In the genomic region with DNA sequence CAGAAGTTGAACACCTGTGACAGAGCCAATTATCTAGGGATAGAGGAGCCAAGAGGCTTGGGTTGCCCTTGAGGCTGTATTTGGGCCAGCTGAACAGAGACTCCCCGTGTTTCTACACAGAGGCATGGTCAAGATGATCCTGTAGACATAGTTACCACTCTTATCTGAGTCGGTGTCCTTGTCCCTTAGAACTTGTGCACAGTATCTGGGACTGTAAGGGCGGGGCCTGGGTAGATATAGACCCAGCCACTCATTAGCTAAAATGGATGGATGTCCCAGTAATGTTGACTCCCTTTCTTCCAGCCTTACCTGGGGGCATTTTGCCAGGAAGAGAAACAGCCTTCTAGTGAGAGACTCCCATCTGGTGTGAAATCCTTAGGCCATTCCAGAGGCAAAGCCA, we compare ENCODE assay signal across 18 mouse cellular contexts. TPM values are rescaled to one million over a fixed set of nuclear protein-coding genes. Genes with fewer than 3 reads are reported as not detected.
DNase-seq lines count a peak whose midpoint lies in the region; ATAC-seq lines count a peak whose summit lies in the region.
"Had no signal": no experiment of that assay in that cellular context is flagged by ENCODE, and none has a peak within 500 bp of the region (broad histone marks: within the 10 kb centered on the region; RNA-seq: fewer than 3 reads in every experiment).

No protein-coding gene starts in this region.

- H3K4me1 ChIP-seq in liver, embryonic 12.5 days = peaks cover 79% of the 10 kb centered on the region
- peaks cover 53% of the 10 kb centered on the region for H3K4me1 ChIP-seq in liver, embryonic 16.5 days (ENCODE audit: control insufficient read depth, low read depth, low read length)
- peaks cover 12% of the 10 kb centered on the region for H3K4me1 ChIP-seq in midbrain, embryonic 16.5 days (ENCODE audit: control insufficient read depth, insufficient read depth, low read length)

- H3K27ac ChIP-seq in liver, embryonic 12.5 days = peak overlapping the region; percentile 69
- peak overlapping the region; percentile 55 for H3K27ac ChIP-seq in liver, embryonic 16.5 days (ENCODE audit: low read length)
- H3K27ac ChIP-seq in midbrain, embryonic 16.5 days (ENCODE audit: low read length) = no peak overlapping the region
- H3K27ac ChIP-seq: embryonic facial prominence, embryonic 15.5 days; forebrain, embryonic 13.5 days; hindbrain, embryonic 15.5 days had no signal

- no peak overlapping the region for H3K4me3 ChIP-seq in liver, embryonic 12.5 days
- no peak overlapping the region for H3K4me3 ChIP-seq in liver, embryonic 16.5 days (ENCODE audit: low read depth, low read length)
- no peak overlapping the region for H3K4me3 ChIP-seq in midbrain, embryonic 16.5 days (ENCODE audit: low read depth, low read length)
- H3K4me3 ChIP-seq: embryonic facial prominence, embryonic 15.5 days; forebrain, embryonic 13.5 days; heart, embryonic 12.5 days; hindbrain, embryonic 15.5 days had no signal

- ATAC-seq in erythroid progenitor cell, adult 5-6 weeks (replicated peaks; ENCODE audit: low FRiP score, poor library complexity, severe bottlenecking) = peak; percentile 22
- peak; percentile 48 for ATAC-seq in liver, embryonic 12.5 days
- peak; percentile 30 for ATAC-seq in liver, embryonic 16.5 days (ENCODE audit: low read depth)
- no peak for ATAC-seq in midbrain, embryonic 16.5 days
- ATAC-seq: forebrain, embryonic 13.5 days; forebrain, postnatal 0 days had no signal

- 37% methylated on average over 3 of the region's 3 CpGs for WGBS in liver, embryonic 12.5 days (ENCODE audit: insufficient replicate concordance)
- 19% methylated on average over 3 of the region's 3 CpGs for WGBS in liver, embryonic 16.5 days (ENCODE audit: insufficient replicate concordance)
- 85% methylated on average over 3 of the region's 3 CpGs for WGBS in midbrain, embryonic 16.5 days

- no peak for DNase-seq in right cerebral cortex, adult 18-20 months
- DNase-seq in cerebellum, postnatal 36 days = no peak
- DNase-seq: adrenal gland, adult 2 months; adrenal gland, postnatal 25 days; cerebellum, adult 18-20 months; cerebellum, postnatal 10 days; embryo, embryonic 11 days; forebrain, postnatal 0 days; gastrocnemius, postnatal 14 days; heart, postnatal 36 days had no signal

- H3K9ac ChIP-seq in liver, embryonic 12.5 days = peak overlapping the region; percentile 29; the same call in 1 of the 2 replicates
- H3K9ac ChIP-seq in liver, embryonic 16.5 days (ENCODE audit: low read depth, low read length) = peak overlapping the region; percentile 39; the same call in 1 of the 2 replicates
- H3K9ac ChIP-seq in midbrain, embryonic 16.5 days (ENCODE audit: low read depth, low read length) = no peak overlapping the region
- H3K9ac ChIP-seq: embryonic facial prominence, embryonic 15.5 days; forebrain, embryonic 13.5 days; forebrain, postnatal 0 days; heart, embryonic 12.5 days; hindbrain, embryonic 15.5 days had no signal

- H3K27me3 ChIP-seq in liver, embryonic 12.5 days (replicated peaks) = peaks cover 18% of the 10 kb centered on the region
- H3K27me3 ChIP-seq in liver, embryonic 16.5 days (ENCODE audit: control insufficient read depth, insufficient read depth, low read depth, low read length) = no peaks in the 10 kb centered on the region
- H3K27me3 ChIP-seq in midbrain, embryonic 16.5 days (ENCODE audit: control insufficient read depth, insufficient read depth, low read depth, low read length) = peaks cover 4% of the 10 kb centered on the region
- H3K27me3 ChIP-seq: embryonic facial prominence, embryonic 15.5 days had no signal

- H3K36me3 ChIP-seq in liver, embryonic 12.5 days = no peaks in the 10 kb centered on the region
- no peaks in the 10 kb centered on the region for H3K36me3 ChIP-seq in liver, embryonic 16.5 days (ENCODE audit: control insufficient read depth, insufficient read depth)
- no peaks in the 10 kb centered on the region for H3K36me3 ChIP-seq in midbrain, embryonic 16.5 days (ENCODE audit: control insufficient read depth, insufficient read depth, low read length)
- H3K36me3 ChIP-seq: embryonic facial prominence, embryonic 15.5 days; heart, embryonic 12.5 days; hindbrain, embryonic 15.5 days had no signal

- H3K4me2 ChIP-seq in liver, embryonic 12.5 days = peak overlapping the region; percentile 33
- H3K4me2 ChIP-seq in liver, embryonic 16.5 days (ENCODE audit: low read depth, low read length) = peak overlapping the region; percentile 32
- H3K4me2 ChIP-seq in midbrain, embryonic 16.5 days (ENCODE audit: low read length) = no peak overlapping the region
- H3K4me2 ChIP-seq: embryonic facial prominence, embryonic 15.5 days; forebrain, embryonic 13.5 days; heart, embryonic 12.5 days; hindbrain, embryonic 15.5 days had no signal

- H3K9me3 ChIP-seq in liver, embryonic 12.5 days (replicated peaks) = no peaks in the 10 kb centered on the region
- no peaks in the 10 kb centered on the region for H3K9me3 ChIP-seq in liver, embryonic 16.5 days (replicated peaks; ENCODE audit: control insufficient read depth, low read length)
- H3K9me3 ChIP-seq in midbrain, embryonic 16.5 days (replicated peaks; ENCODE audit: control insufficient read depth, low read length, poor library complexity, severe bottlenecking) = no peaks in the 10 kb centered on the region
- H3K9me3 ChIP-seq: embryonic facial prominence, embryonic 15.5 days; forebrain, embryonic 13.5 days; heart, embryonic 12.5 days; hindbrain, embryonic 15.5 days had no signal

RNA-seq across cellular contexts. Expression of gene Cd82, which starts 3.4 kb away (rescaled TPM):
- 310 and 373 TPM in 2 replicates for total RNA-seq in erythroid progenitor cell, adult 5-6 weeks (2015; ENCODE audit: low replicate concordance)
- 342 and 415 TPM in 2 replicates for total RNA-seq in erythroid progenitor cell, adult 5-6 weeks (2017; ENCODE audit: low replicate concordance)
- 46.2 and 49.4 TPM in 2 replicates for polyA plus RNA-seq in liver, embryonic 12.5 days (2016; fragmentation: Nextera tagmentation; extraction: Ambion mirVana)
- 111 and 112 TPM in 2 replicates for polyA plus RNA-seq in liver, embryonic 16.5 days (2015; fragmentation: Nextera tagmentation; extraction: Ambion mirVana)
- 19.5 and 22.1 TPM in 2 replicates for polyA plus RNA-seq in midbrain, embryonic 16.5 days (2015; fragmentation: Nextera tagmentation; extraction: Ambion mirVana)
